Mouse (Mus musculus) liver, postnatal 0 days (tissue): ENCODE measurements around the gene Exoc2. TPM values are rescaled to one million over a fixed set of nuclear protein-coding genes. Genes with fewer than 3 reads are reported as not detected.

Experiments used
- ATAC-seq: fragments of 200-750 bp; cut with Nextera tagmentation; 2 replicates; pipeline ENCODE4 v1.8.0; 2017; ENCODE audit warnings: mild to moderate bottlenecking, moderate library complexity
- DNase-seq: peaks from one replicate; pipeline ENCODE4 v3.0.0-alpha.2; 2016
- H3K27ac ChIP-seq: fragments of 300-500 bp; sonication (generic); 2 replicates; pipeline ENCODE4 v1.5.1; 2014; ENCODE audit warnings: antibody characterized with exemption, moderate library complexity, mild to moderate bottlenecking, low read depth
- H3K27me3 ChIP-seq: fragments of 300-500 bp; sonication (generic); 2 replicates; pipeline ENCODE4 v1.6.1; 2014; ENCODE audit warnings: low read length, control low read depth, mixed read lengths; ENCODE audit not compliant: insufficient read depth
- H3K36me3 ChIP-seq: fragments of 300-500 bp; sonication (generic); replicated peaks from 2 replicates; pipeline ENCODE4 v1.6.1; 2014; ENCODE audit warnings: mild to moderate bottlenecking, control low read depth, low read length, moderate library complexity, mixed read lengths; ENCODE audit not compliant: insufficient read depth
- H3K4me1 ChIP-seq: fragments of 300-500 bp; sonication (generic); 2 replicates; pipeline ENCODE4 v1.6.1; 2014; ENCODE audit warnings: antibody characterized with exemption, mild to moderate bottlenecking, control low read depth; ENCODE audit not compliant: insufficient read depth
- H3K4me2 ChIP-seq: fragments of 300-500 bp; sonication (generic); 2 replicates; pipeline ENCODE4 v1.6.1; 2014; ENCODE audit warnings: low read depth, mild to moderate bottlenecking, low read length, moderate library complexity, mixed read lengths
- H3K4me3 ChIP-seq: fragments of 300-500 bp; sonication (generic); 2 replicates; pipeline ENCODE4 v1.5.1; 2014; ENCODE audit warnings: low read depth, low read length
- H3K9ac ChIP-seq: fragments of 300-500 bp; sonication (generic); replicated peaks from 2 replicates; pipeline ENCODE4 v1.6.1; 2014; ENCODE audit warnings: mild to moderate bottlenecking, moderate library complexity
- H3K9me3 ChIP-seq: fragments of 300-500 bp; sonication (generic); 2 replicates; pipeline ENCODE4 v1.6.1; 2016; ENCODE audit warnings: mild to moderate bottlenecking, control low read depth, low read length, mixed read lengths
- CTCF ChIP-seq: sonication (generic); IDR thresholded peaks from 2 replicates; pipeline ENCODE4 v1.5.1; 2016; ENCODE audit warnings: antibody characterized with exemption, low read depth
- EP300 ChIP-seq: IDR thresholded peaks from 2 replicates; pipeline ENCODE4 v1.6.1; 2016; ENCODE audit warnings: antibody characterized with exemption, low read depth, mild to moderate bottlenecking
- WGBS: fragments of 180-500 bp; shearing (Covaris S2); extraction: QIAGEN DNeasy Blood & Tissue Kit; methylation state at CpG from one replicate; pipeline ENCODE4 v1.1.7; 2014; ENCODE audit not compliant: insufficient replicate concordance; 5-methylcytosine and 5-hydroxymethylcytosine counted together
- polyA plus RNA-seq: library from polyadenylated mRNA; unstranded; fragments of >200 nt; fragmentation: Nextera tagmentation; extraction: Ambion mirVana; gene quantifications from 2 replicates; pipeline ENCODE4 v1.2.1, GENCODE M21; 2015

Exoc2 gene
- polyA plus RNA-seq, 1 experiment from 2014 or later = 8.1 TPM

DNA sequence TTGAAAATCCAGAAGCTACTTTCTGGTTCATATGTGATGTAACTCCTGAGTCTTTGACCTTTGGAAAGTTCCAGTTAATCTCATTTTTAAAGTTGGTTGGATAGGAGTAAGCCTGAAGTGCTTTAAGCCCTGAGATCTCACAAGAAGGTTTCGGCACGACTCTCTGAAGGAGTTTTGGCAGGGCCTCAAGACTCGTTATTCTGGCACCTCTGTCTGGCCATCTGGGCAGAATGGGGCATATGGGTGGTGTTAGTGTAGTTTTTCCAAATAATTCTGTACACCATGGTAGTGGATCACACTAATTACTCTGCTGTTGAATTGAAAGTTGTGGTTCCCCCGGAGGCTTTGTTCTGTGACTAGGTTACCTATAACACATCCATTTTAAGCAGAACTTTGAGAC is 4.3 kb upstream of the Exoc2 start:
- Histone ChIP-seq H3K36me3 (no peaks in the 10 kb centered on the region), H3K4me1 (peaks cover 5% of the 10 kb centered on the region), H3K27me3 (no peaks in the 10 kb centered on the region), H3K27ac (no peak overlapping the region), H3K4me2 (no peak overlapping the region), H3K9me3 (no peaks in the 10 kb centered on the region), H3K9ac (no peak overlapping the region), H3K4me3 (no peak overlapping the region)
- TF ChIP-seq CTCF (no peak), EP300 (no peak)
- DNase-seq = no peak
- ATAC-seq = no peak
- WGBS = 69% methylated on average over 4 of the region's 4 CpGs

DNA sequence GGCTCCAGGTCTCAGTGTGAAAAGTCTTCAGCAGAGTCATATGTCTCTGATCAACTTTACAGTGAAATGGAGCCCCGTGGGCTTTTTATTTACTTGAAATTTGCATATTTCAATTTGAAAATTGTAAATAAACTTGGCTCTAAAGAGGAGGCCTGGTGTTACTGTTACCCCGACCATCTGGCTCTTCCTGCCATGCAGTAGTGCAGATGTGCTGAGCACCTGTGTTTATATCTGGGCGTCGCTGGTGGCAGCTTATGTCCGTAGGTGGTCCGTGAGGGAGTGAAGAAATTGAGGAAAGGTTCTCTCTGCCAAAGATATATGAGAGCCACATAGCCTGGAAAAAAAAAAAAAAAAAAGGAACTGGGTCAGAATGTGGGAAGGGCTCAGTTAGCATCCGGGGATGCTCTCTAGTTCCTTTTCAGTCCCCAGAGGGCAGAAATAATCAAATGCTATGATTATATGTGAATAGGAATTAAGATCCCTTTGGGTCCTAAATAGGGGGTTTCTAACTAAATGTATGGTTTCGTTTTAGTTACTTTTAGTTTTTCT is 2.7 kb upstream of the Exoc2 start:
- Histone ChIP-seq H3K4me1 (peaks cover 14% of the 10 kb centered on the region), H3K4me2 (no peak overlapping the region), H3K36me3 (no peaks in the 10 kb centered on the region), H3K27me3 (no peaks in the 10 kb centered on the region), H3K9me3 (no peaks in the 10 kb centered on the region), H3K4me3 (no peak overlapping the region), H3K9ac (no peak overlapping the region), H3K27ac (no peak overlapping the region)
- WGBS = 51% methylated on average over 8 of the region's 8 CpGs
- ATAC-seq = no peak
- no peak for TF ChIP-seq CTCF
- no peak for TF ChIP-seq EP300
- no peak for DNase-seq

- DNase-seq (peak; percentile 37), ATAC-seq (peak; percentile 78)
- peak overlapping the region; percentile 85 for H3K9ac ChIP-seq
- H3K4me3 ChIP-seq = peak overlapping the region; percentile 78
- H3K4me1 ChIP-seq = peaks cover 21% of the 10 kb centered on the region
- WGBS = 17% methylated on average over 5 of the region's 5 CpGs
- H3K36me3 ChIP-seq = no peaks in the 10 kb centered on the region
- H3K27ac ChIP-seq = peak overlapping the region; percentile 89
- no peaks in the 10 kb centered on the region for H3K9me3 ChIP-seq
- H3K27me3 ChIP-seq = no peaks in the 10 kb centered on the region
- TF ChIP-seq EP300 (no peak), CTCF (no peak)
- peak overlapping the region; percentile 71 for H3K4me2 ChIP-seq
Observed at GRCm38 (mm10) chr13:30974247-30974630, 346 bp upstream of the Exoc2 start.

DNA sequence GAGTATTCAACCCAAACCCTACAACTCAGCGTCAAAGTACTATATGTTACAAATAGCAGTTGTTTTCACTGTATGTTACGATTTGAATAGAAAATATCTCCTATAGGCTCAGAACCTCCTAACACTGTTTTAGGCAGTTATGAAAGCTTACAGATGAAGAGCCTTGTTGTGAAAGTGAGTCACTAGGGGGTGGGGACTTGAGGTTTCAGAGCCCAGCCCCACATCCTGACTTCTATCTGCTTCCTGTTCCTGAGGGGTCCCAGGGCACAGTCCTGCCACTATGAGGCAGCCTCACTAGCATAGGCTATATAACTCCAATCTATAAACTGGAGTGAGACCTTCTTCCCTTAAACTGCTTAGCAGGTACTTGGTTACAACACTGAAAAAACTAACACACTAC is 1.8 kb downstream of the Exoc2 start:
- WGBS = 48% methylated on average over 2 of the region's 2 CpGs
- Histone ChIP-seq H3K4me3 (no peak overlapping the region), H3K9ac (no peak overlapping the region), H3K4me1 (peaks cover 30% of the 10 kb centered on the region), H3K36me3 (no peaks in the 10 kb centered on the region), H3K9me3 (no peaks in the 10 kb centered on the region), H3K4me2 (peak overlapping the region; percentile 59), H3K27me3 (no peaks in the 10 kb centered on the region), H3K27ac (no peak overlapping the region)
- no peak for TF ChIP-seq CTCF
- no peak for TF ChIP-seq EP300
- DNase-seq (peak; percentile 26), ATAC-seq (no peak)

DNA sequence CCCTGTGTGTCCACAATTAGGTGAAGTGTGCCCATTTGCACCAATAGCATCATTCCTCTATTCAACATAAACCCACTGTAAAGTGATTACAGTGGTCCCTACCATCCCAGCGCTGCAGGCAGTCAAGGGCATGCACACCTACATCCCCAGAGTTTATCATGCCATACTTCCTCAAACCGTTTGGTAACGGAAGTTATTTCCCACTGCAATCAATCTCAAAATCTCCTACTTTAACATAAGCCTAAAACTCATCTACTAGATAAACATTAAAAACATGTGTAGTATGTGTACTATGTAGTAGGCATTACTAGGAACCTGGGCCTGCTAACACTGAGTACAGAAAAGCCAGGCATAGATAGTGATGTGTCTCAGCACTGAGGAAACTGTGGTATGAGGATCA is 2.8 kb downstream of the Exoc2 start:
- DNase-seq = no peak
- Histone ChIP-seq H3K36me3 (no peaks in the 10 kb centered on the region), H3K4me3 (no peak overlapping the region), H3K4me1 (peaks cover 30% of the 10 kb centered on the region), H3K4me2 (no peak overlapping the region), H3K27ac (no peak overlapping the region), H3K9me3 (no peaks in the 10 kb centered on the region), H3K27me3 (no peaks in the 10 kb centered on the region), H3K9ac (no peak overlapping the region)
- ATAC-seq = no peak
- no peak for TF ChIP-seq EP300
- TF ChIP-seq CTCF = no peak
- 42% methylated on average over 3 of the region's 3 CpGs for WGBS

GRCm38 (mm10) chr13:30968311-30968710 is 5.6 kb downstream of the Exoc2 start:
- H3K27ac ChIP-seq = no peak overlapping the region
- DNase-seq (no peak), ATAC-seq (no peak)
- 59% methylated on average over 4 of the region's 4 CpGs for WGBS
- peaks cover 25% of the 10 kb centered on the region; the same call in 1 of the 2 replicates for H3K4me1 ChIP-seq
- H3K9ac ChIP-seq = no peak overlapping the region
- H3K9me3 ChIP-seq = no peaks in the 10 kb centered on the region
- no peak overlapping the region for H3K4me3 ChIP-seq
- H3K36me3 ChIP-seq = no peaks in the 10 kb centered on the region
- no peaks in the 10 kb centered on the region for H3K27me3 ChIP-seq
- no peak overlapping the region for H3K4me2 ChIP-seq
- TF ChIP-seq CTCF (no peak), EP300 (no peak)

DNA sequence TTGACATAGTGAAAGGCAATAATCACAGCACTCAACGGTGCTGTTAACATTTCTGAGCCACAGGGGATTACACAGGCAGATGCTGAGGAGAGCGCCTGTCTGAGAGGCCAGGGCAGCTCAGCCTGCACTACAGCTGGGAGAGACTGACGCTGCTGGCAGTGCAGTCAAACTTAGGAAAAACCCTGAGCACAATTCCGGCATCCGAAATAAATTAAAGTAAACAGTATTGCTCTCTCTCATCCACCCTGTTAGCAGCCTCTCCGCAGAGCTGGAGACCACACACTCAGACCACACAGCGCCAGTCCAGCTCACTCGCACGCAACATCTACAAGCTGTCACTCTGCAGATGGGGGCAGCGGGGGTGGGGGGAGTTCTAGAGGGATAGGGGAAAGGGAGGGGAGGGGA is 7.4 kb downstream of the Exoc2 start:
- TF ChIP-seq EP300 (no peak), CTCF (no peak)
- no peaks in the 10 kb centered on the region for H3K36me3 ChIP-seq
- H3K27ac ChIP-seq = no peak overlapping the region
- no peaks in the 10 kb centered on the region for H3K9me3 ChIP-seq
- H3K27me3 ChIP-seq = no peaks in the 10 kb centered on the region
- 66% methylated on average over 10 of the region's 10 CpGs for WGBS
- ATAC-seq = no peak
- no peak for DNase-seq
- no peak overlapping the region for H3K9ac ChIP-seq
- peaks cover 16% of the 10 kb centered on the region for H3K4me1 ChIP-seq
- H3K4me2 ChIP-seq = no peak overlapping the region
- H3K4me3 ChIP-seq = no peak overlapping the region
